Mouse (Mus musculus) intestine, embryonic 16.5 days (tissue): Measurements from ENCODE around the gene Fstl4. TPM values are rescaled to one million over a fixed set of nuclear protein-coding genes. Genes with fewer than 3 reads are reported as not detected.

ENCODE experiments used
- ATAC-seq: fragments of 200-750 bp; cut with Nextera tagmentation; 2 replicates; pipeline ENCODE4 v1.8.0; 2017; ENCODE audit warnings: moderate TSS enrichment, moderate library complexity
- H3K27ac ChIP-seq: fragments of 300-500 bp; sonication (generic); 2 replicates; pipeline ENCODE4 v1.5.1; 2014; ENCODE audit warnings: mild to moderate bottlenecking, low read length
- H3K27me3 ChIP-seq: fragments of 300-500 bp; sonication (generic); replicated peaks from 2 replicates; pipeline ENCODE4 v1.6.1; 2014; ENCODE audit warnings: low read length, control low read depth, mixed read lengths; ENCODE audit not compliant: control insufficient read depth, insufficient read depth
- H3K36me3 ChIP-seq: fragments of 300-500 bp; sonication (generic); 2 replicates; pipeline ENCODE4 v1.6.1; 2014; ENCODE audit warnings: low read length, control low read depth; ENCODE audit not compliant: control insufficient read depth, insufficient read depth
- H3K4me1 ChIP-seq: fragments of 300-500 bp; sonication (generic); 2 replicates; pipeline ENCODE4 v1.6.1; 2014; ENCODE audit warnings: low read length, control low read depth, mixed read lengths; ENCODE audit not compliant: control insufficient read depth, insufficient read depth
- H3K4me2 ChIP-seq: fragments of 300-500 bp; sonication (generic); 2 replicates; pipeline ENCODE4 v1.6.1; 2014; ENCODE audit warnings: low read depth, low read length, control low read depth
- H3K4me3 ChIP-seq: fragments of 300-500 bp; sonication (generic); 2 replicates; pipeline ENCODE4 v1.5.1; 2014; ENCODE audit warnings: mild to moderate bottlenecking, low read length
- H3K9ac ChIP-seq: fragments of 300-500 bp; sonication (generic); 2 replicates; pipeline ENCODE4 v1.6.1; 2014; ENCODE audit warnings: low read depth, low read length
- H3K9me3 ChIP-seq: fragments of 300-500 bp; sonication (generic); 2 replicates; pipeline ENCODE4 v1.6.1; 2016; ENCODE audit warnings: low read length, control low read depth; ENCODE audit not compliant: control insufficient read depth
- WGBS: fragments of 180-500 bp; shearing (Covaris S2); extraction: QIAGEN DNeasy Blood & Tissue Kit; methylation state at CpG from one replicate; pipeline ENCODE4 v1.1.7; 2014; 5-methylcytosine and 5-hydroxymethylcytosine counted together
- polyA plus RNA-seq: library from polyadenylated mRNA; unstranded; fragments of >200 nt; fragmentation: Nextera tagmentation; extraction: Ambion mirVana; gene quantifications from 2 replicates; pipeline ENCODE4 v1.2.1, GENCODE M21; 2015

Gene Fstl4
- polyA plus RNA-seq, 1 experiment from 2014 or later, result 6.1 TPM

GRCm38 (mm10) chr11:53197111-53197510 is 432.7 kb downstream of the Fstl4 start:
- no peaks in the 10 kb centered on the region for H3K27me3 ChIP-seq
- H3K4me3 ChIP-seq, result no peak overlapping the region
- ATAC-seq, result no peak
- no peaks in the 10 kb centered on the region for H3K9me3 ChIP-seq
- H3K4me2 ChIP-seq, result no peak overlapping the region
- no peak overlapping the region for H3K27ac ChIP-seq
- H3K4me1 ChIP-seq, result no peaks in the 10 kb centered on the region
- no peaks in the 10 kb centered on the region for H3K36me3 ChIP-seq
- H3K9ac ChIP-seq, result no peak overlapping the region
- 91% methylated on average over 2 of the region's 2 CpGs for WGBS

DNA sequence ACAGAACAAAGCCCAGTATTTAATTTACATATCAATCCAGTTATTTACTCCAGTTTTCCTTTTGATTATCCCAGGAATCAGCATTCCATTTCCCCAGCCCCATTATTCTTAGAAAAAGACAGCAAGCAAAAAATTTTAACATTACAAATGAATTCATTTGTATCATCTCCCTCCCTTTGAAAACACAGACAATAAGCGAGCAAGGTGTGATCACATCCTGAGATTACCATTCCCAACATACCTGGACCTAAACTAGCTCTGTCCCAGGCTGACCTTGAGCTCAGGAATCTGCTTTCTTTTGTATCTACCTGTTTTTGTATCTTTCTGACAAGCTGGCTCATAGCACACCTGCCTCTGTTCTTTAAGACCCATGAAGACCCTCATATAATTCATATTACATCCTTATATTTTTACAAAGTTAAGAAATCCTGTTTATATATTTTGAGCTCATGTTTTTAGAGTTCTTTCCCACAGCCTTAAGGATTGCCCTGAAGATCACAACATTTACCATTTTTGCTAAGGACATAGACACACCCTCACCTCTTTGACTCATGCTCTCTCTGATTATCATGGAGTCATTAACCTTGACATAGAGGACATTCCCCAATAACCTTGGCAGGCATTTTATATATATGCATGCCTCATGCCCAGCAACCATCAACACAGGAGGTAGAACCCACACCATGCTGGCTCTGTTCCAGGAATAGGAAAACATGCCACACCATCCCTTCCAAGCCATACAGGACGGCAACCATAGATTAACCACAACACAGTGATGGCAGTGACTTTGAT is 438.2 kb downstream of the Fstl4 start:
- Histone ChIP-seq H3K9ac (no peak overlapping the region), H3K27me3 (no peaks in the 10 kb centered on the region), H3K4me1 (no peaks in the 10 kb centered on the region), H3K9me3 (no peaks in the 10 kb centered on the region), H3K36me3 (no peaks in the 10 kb centered on the region), H3K4me2 (no peak overlapping the region), H3K27ac (no peak overlapping the region), H3K4me3 (no peak overlapping the region)
- ATAC-seq, result no peak
- WGBS, result 84% methylated on average over 2 of the region's 2 CpGs

DNA sequence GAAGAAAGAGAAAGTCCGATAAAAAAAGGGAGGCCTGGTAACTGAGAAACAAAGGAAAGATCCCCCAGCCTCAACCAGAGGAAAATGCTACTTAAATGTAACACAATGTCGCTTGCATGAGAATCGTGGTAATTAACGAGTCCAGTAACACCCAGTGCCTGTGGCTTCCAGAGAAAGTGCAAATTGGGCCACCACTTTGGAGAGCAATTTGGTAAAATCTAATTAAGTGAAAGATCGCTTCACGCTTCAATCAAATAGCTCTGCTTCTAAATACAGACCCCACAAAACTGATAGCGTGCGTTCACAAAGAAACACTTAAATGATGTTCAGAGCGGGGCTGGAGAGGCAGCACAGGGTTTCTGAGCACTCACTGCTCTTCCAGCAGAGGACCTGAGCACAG is 446.4 kb downstream of the Fstl4 start:
- Histone ChIP-seq H3K9ac (no peak overlapping the region), H3K27ac (no peak overlapping the region), H3K36me3 (no peaks in the 10 kb centered on the region), H3K9me3 (no peaks in the 10 kb centered on the region), H3K27me3 (no peaks in the 10 kb centered on the region), H3K4me1 (no peaks in the 10 kb centered on the region), H3K4me2 (no peak overlapping the region), H3K4me3 (no peak overlapping the region)
- no peak for ATAC-seq
- WGBS, result 82% methylated on average over 9 of the region's 9 CpGs

GRCm38 (mm10) chr11:53229011-53229410 is 464.6 kb downstream of the Fstl4 start:
- 85% methylated on average over 3 of the region's 3 CpGs for WGBS

GRCm38 (mm10) chr11:53231836-53232235 is 467.4 kb downstream of the Fstl4 start:
- Histone ChIP-seq H3K27me3 (no peaks in the 10 kb centered on the region), H3K4me3 (no peak overlapping the region), H3K9ac (no peak overlapping the region), H3K9me3 (no peaks in the 10 kb centered on the region), H3K36me3 (no peaks in the 10 kb centered on the region), H3K27ac (no peak overlapping the region), H3K4me1 (no peaks in the 10 kb centered on the region), H3K4me2 (no peak overlapping the region)
- 82% methylated on average over 5 of the region's 5 CpGs for WGBS
- no peak for ATAC-seq

More at GRCm38 (mm10) chr11:53229011-53229410, 464.6 kb downstream of the Fstl4 start:
- no peak overlapping the region for H3K27ac ChIP-seq
- H3K9me3 ChIP-seq, result no peaks in the 10 kb centered on the region
- ATAC-seq, result no peak
- H3K4me2 ChIP-seq, result no peak overlapping the region
- no peaks in the 10 kb centered on the region for H3K27me3 ChIP-seq
- no peaks in the 10 kb centered on the region for H3K4me1 ChIP-seq
- no peaks in the 10 kb centered on the region for H3K36me3 ChIP-seq
- no peak overlapping the region for H3K9ac ChIP-seq
- no peak overlapping the region for H3K4me3 ChIP-seq

DNA sequence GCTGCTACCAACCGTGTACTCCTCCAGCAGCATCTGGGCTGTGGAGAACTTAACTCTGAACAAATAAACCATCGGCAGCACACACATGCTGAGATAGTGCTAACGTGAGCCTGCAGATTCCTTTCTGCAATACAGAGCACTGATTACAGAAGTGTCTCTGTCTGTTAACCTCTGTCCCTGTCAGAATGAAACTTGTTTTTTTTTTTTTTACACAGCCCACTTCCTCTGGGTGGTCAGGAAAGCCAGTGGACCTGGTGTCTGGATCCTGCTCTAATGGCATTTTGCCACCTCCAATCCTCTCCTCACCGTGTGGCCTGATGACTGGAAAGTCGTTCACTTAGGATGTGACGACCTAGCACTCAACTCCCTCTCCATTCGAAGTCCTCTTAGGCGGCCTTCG is 469.2 kb downstream of the Fstl4 start:
- Histone ChIP-seq H3K4me2 (no peak overlapping the region), H3K4me3 (no peak overlapping the region), H3K4me1 (no peaks in the 10 kb centered on the region), H3K36me3 (no peaks in the 10 kb centered on the region), H3K9ac (no peak overlapping the region), H3K27me3 (no peaks in the 10 kb centered on the region), H3K9me3 (0 out of 2 replicates have a peak, but pooled peaks cover 5% of the 10 kb centered on the region), H3K27ac (no peak overlapping the region)
- WGBS, result 55% methylated on average over 9 of the region's 9 CpGs
- ATAC-seq, result no peak
